ENCODE assay signal across 11 mouse cellular contexts in genomic region chr10:6488605-6489004, GRCm38 (mm10).
"Had no signal": no experiment of that assay in that cellular context is flagged by ENCODE, and none has a peak within 500 bp of the region (broad histone marks: within the 10 kb centered on the region; RNA-seq: fewer than 3 reads in every experiment).

No protein-coding gene starts in this region.

- DNase-seq: retina, postnatal 1 day; right cerebral cortex, postnatal 14 days; right cerebral cortex, postnatal 25 days; right cerebral cortex, postnatal 4 days; spleen, adult 18-20 months; thymus, adult 18-20 months; thymus, adult 2 months; thymus, postnatal 14 days; thymus, postnatal 25 days; thymus, postnatal 36 days; thymus, postnatal 4 days had no signal
